8 mouse cellular contexts compared by ENCODE assay signal in the genomic region with DNA sequence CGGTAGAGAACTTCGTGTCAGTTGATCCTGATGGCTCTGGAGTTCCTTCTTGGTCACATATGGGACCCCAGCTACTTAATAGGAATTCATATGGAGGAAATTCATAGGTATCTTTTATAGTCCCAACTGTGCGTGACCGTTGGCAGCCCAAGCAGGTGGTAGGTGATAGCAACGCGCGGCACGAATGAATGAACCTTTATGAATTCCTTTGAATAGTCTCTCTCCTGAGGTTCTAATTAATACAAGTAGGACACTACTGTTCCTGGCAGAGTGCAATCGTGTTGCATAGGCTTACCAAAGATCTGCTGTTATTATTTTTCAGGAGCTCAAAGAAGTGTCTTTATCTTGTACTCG. TPM values are rescaled to one million over a fixed set of nuclear protein-coding genes. Genes with fewer than 3 reads are reported as not detected.
DNase-seq lines count a peak whose midpoint lies in the region; ATAC-seq lines count a peak whose summit lies in the region.

No protein-coding gene starts in this region.

- peak overlapping the region; percentile 79 for H3K9ac ChIP-seq in heart, embryonic 15.5 days
- H3K9ac ChIP-seq in hindbrain, embryonic 12.5 days, result peak overlapping the region; percentile 84
- H3K9ac ChIP-seq in midbrain, embryonic 12.5 days (replicated peaks), result peak overlapping the region; percentile 78

- intact Hi-C loops in heart, postnatal 36 days (cut with DNase I), result no loop called here

- ATAC-seq in heart, embryonic 15.5 days (replicated peaks; ENCODE audit: insufficient number of reproducible peaks, insufficient read depth, low FRiP score, low read depth), result no peak
- no peak for ATAC-seq in hindbrain, embryonic 12.5 days (ENCODE audit: low FRiP score)
- no peak for ATAC-seq in midbrain, embryonic 12.5 days (ENCODE audit: low FRiP score, low read depth)
- no peak for ATAC-seq in granulocyte monocyte progenitor cell, adult 5-6 weeks (replicated peaks; ENCODE audit: poor library complexity, severe bottlenecking)

- WGBS in heart, embryonic 15.5 days, result 14% methylated on average over 10 of the region's 10 CpGs
- WGBS in hindbrain, embryonic 12.5 days, result 22% methylated on average over 10 of the region's 10 CpGs
- 26% methylated on average over 10 of the region's 10 CpGs for WGBS in midbrain, embryonic 12.5 days

- H3K27me3 ChIP-seq in heart, embryonic 15.5 days, result no peaks in the 10 kb centered on the region
- no peaks in the 10 kb centered on the region for H3K27me3 ChIP-seq in hindbrain, embryonic 12.5 days
- H3K27me3 ChIP-seq in midbrain, embryonic 12.5 days, result no peaks in the 10 kb centered on the region; the same call in 1 of the 2 replicates

- H3K9me3 ChIP-seq in heart, embryonic 15.5 days (replicated peaks), result no peaks in the 10 kb centered on the region
- H3K9me3 ChIP-seq in hindbrain, embryonic 12.5 days (replicated peaks), result no peaks in the 10 kb centered on the region
- H3K9me3 ChIP-seq in midbrain, embryonic 12.5 days, result no peaks in the 10 kb centered on the region

- H3K4me3 ChIP-seq in heart, embryonic 15.5 days, result peak overlapping the region; percentile 72
- H3K4me3 ChIP-seq in hindbrain, embryonic 12.5 days, result peak overlapping the region; percentile 68
- H3K4me3 ChIP-seq in midbrain, embryonic 12.5 days, result peak overlapping the region; percentile 81

- H3K36me3 ChIP-seq in heart, embryonic 15.5 days, result peaks cover 12% of the 10 kb centered on the region; the same call in 1 of the 2 replicates
- peaks cover 14% of the 10 kb centered on the region; the same call in 1 of the 2 replicates for H3K36me3 ChIP-seq in hindbrain, embryonic 12.5 days
- H3K36me3 ChIP-seq in midbrain, embryonic 12.5 days, result peaks cover 13% of the 10 kb centered on the region

- no peak for DNase-seq in heart, postnatal 36 days
- peak; percentile 61 for DNase-seq in MEL-GATA-1-ER (ENCODE audit: extremely low read depth, low read depth)
- DNase-seq in gastrocnemius, adult 18-20 months (ENCODE audit: low spot score), result no peak
- DNase-seq in cerebellum, adult 9-10 months, result no peak

- peaks cover 12% of the 10 kb centered on the region for H3K4me1 ChIP-seq in heart, embryonic 15.5 days (replicated peaks)
- peaks cover 4% of the 10 kb centered on the region; the same call in 1 of the 2 replicates for H3K4me1 ChIP-seq in hindbrain, embryonic 12.5 days
- peaks cover 7% of the 10 kb centered on the region; the same call in 1 of the 2 replicates for H3K4me1 ChIP-seq in midbrain, embryonic 12.5 days

- peak overlapping the region; percentile 70 for H3K4me2 ChIP-seq in heart, embryonic 15.5 days
- peak overlapping the region; percentile 70 for H3K4me2 ChIP-seq in hindbrain, embryonic 12.5 days (replicated peaks)
- H3K4me2 ChIP-seq in midbrain, embryonic 12.5 days (replicated peaks), result peak overlapping the region; percentile 78

- 0 out of 2 replicates have a peak overlapping the region, but pooled peaks have one; percentile 69 for H3K27ac ChIP-seq in heart, embryonic 15.5 days
- H3K27ac ChIP-seq in hindbrain, embryonic 12.5 days, result peak overlapping the region; percentile 31; the same call in 1 of the 2 replicates
- H3K27ac ChIP-seq in midbrain, embryonic 12.5 days (replicated peaks), result peak overlapping the region; percentile 49; the same call in 1 of the 2 replicates

RNA-seq across cellular contexts. Expression of gene Fam45a, which starts 0.6 kb away (rescaled TPM):
- polyA plus RNA-seq in heart, embryonic 15.5 days (2015; fragmentation: Nextera tagmentation; extraction: Ambion mirVana), result 19.7 and 19.9 TPM in 2 replicates
- total RNA-seq in heart, postnatal 36 days (2021), result 10 to 100 TPM; 12.5 to 15.6 TPM
- 38.2 and 43.5 TPM in 2 replicates for polyA plus RNA-seq in hindbrain, embryonic 12.5 days (2016; fragmentation: Nextera tagmentation; extraction: Ambion mirVana)
- 38.7 and 39.9 TPM in 2 replicates for polyA plus RNA-seq in midbrain, embryonic 12.5 days (2016; fragmentation: Nextera tagmentation; extraction: Ambion mirVana)
- total RNA-seq in granulocyte monocyte progenitor cell, adult 5-6 weeks (2014; fragmentation: Nextera tagmentation), result 27.0 and 54.3 TPM in 2 replicates
- total RNA-seq in granulocyte monocyte progenitor cell, adult 5-6 weeks (2017), result 19.8 and 19.9 TPM in 2 replicates
- 10 to 100 TPM; 11.9 to 12.4 TPM for total RNA-seq in gastrocnemius, adult 18-20 months (2021)

RNA-seq across cellular contexts. Expression of gene Eif3a, which starts 21.6 kb away (rescaled TPM):
- 95.0 and 103 TPM in 2 replicates for polyA plus RNA-seq in heart, embryonic 15.5 days (2015; fragmentation: Nextera tagmentation; extraction: Ambion mirVana)
- 100 to 1,000 TPM; 104 to 107 TPM for total RNA-seq in heart, postnatal 36 days (2021)
- 126 and 129 TPM in 2 replicates for polyA plus RNA-seq in hindbrain, embryonic 12.5 days (2016; fragmentation: Nextera tagmentation; extraction: Ambion mirVana)
- 124 and 134 TPM in 2 replicates for polyA plus RNA-seq in midbrain, embryonic 12.5 days (2016; fragmentation: Nextera tagmentation; extraction: Ambion mirVana)
- total RNA-seq in granulocyte monocyte progenitor cell, adult 5-6 weeks (2014; fragmentation: Nextera tagmentation), result 269 and 272 TPM in 2 replicates
- total RNA-seq in granulocyte monocyte progenitor cell, adult 5-6 weeks (2017), result 334 and 405 TPM in 2 replicates
- 10 to 100 TPM; 83.7 to 95.7 TPM for total RNA-seq in gastrocnemius, adult 18-20 months (2021)

RNA-seq across cellular contexts. Expression of gene Sfxn4, which starts 49.3 kb away (rescaled TPM):
- polyA plus RNA-seq in heart, embryonic 15.5 days (2015; fragmentation: Nextera tagmentation; extraction: Ambion mirVana), result 6.8 and 7.2 TPM in 2 replicates
- 1 to 10 TPM; 7.2 TPM for total RNA-seq in heart, postnatal 36 days (2021)
- polyA plus RNA-seq in hindbrain, embryonic 12.5 days (2016; fragmentation: Nextera tagmentation; extraction: Ambion mirVana), result 14.2 and 15.3 TPM in 2 replicates
- polyA plus RNA-seq in midbrain, embryonic 12.5 days (2016; fragmentation: Nextera tagmentation; extraction: Ambion mirVana), result 13.8 and 15.2 TPM in 2 replicates
- 2.6 and 4.4 TPM in 2 replicates for total RNA-seq in granulocyte monocyte progenitor cell, adult 5-6 weeks (2014; fragmentation: Nextera tagmentation)
- 2.6 and 2.8 TPM in 2 replicates for total RNA-seq in granulocyte monocyte progenitor cell, adult 5-6 weeks (2017)
- 1 to 10 TPM; 2.0 to 2.8 TPM for total RNA-seq in gastrocnemius, adult 18-20 months (2021)

RNA-seq across cellular contexts. Expression of gene Nanos1, which starts 56.2 kb away (rescaled TPM):
- 0.83 and 0.96 TPM in 2 replicates for polyA plus RNA-seq in heart, embryonic 15.5 days (2015; fragmentation: Nextera tagmentation; extraction: Ambion mirVana)
- total RNA-seq in heart, postnatal 36 days (2021), result under 1 TPM; 0.16 to 0.25 TPM
- 9.0 and 9.6 TPM in 2 replicates for polyA plus RNA-seq in hindbrain, embryonic 12.5 days (2016; fragmentation: Nextera tagmentation; extraction: Ambion mirVana)
- 9.1 and 11.2 TPM in 2 replicates for polyA plus RNA-seq in midbrain, embryonic 12.5 days (2016; fragmentation: Nextera tagmentation; extraction: Ambion mirVana)
- 1.3 and 3.8 TPM in 2 replicates for total RNA-seq in granulocyte monocyte progenitor cell, adult 5-6 weeks (2014; fragmentation: Nextera tagmentation)
- total RNA-seq in granulocyte monocyte progenitor cell, adult 5-6 weeks (2017), result 1.2 and 1.4 TPM in 2 replicates
- under 1 TPM in 1 of 2 experiments, not detected in 1; 0.07 TPM for total RNA-seq in gastrocnemius, adult 18-20 months (2021)
